Mouse (Mus musculus) C2C12 (cell line): ENCODE measurements around the gene Aifm3.

ENCODE experiments used
- CTCF ChIP-seq: IDR thresholded peaks from one replicate; pipeline ENCODE4 v1.5.1; 2011; ENCODE audit not compliant: control insufficient read depth, insufficient read depth, insufficient read length
- FOSL1 ChIP-seq: IDR thresholded peaks from one replicate; pipeline ENCODE4 v1.8.0; 2011; ENCODE audit warnings: mild to moderate bottlenecking, low read length; ENCODE audit not compliant: poor library complexity, insufficient read depth, severe bottlenecking
- MAX ChIP-seq: IDR thresholded peaks from one replicate; pipeline ENCODE4 v1.6.1; 2011; ENCODE audit warnings: mild to moderate bottlenecking, control low read depth
- MYOD1 ChIP-seq: IDR thresholded peaks from one replicate; pipeline ENCODE4 v1.6.1; 2011; ENCODE audit warnings: low read depth; ENCODE audit not compliant: control insufficient read depth, insufficient read length
- MYOG ChIP-seq: IDR thresholded peaks from one replicate; pipeline ENCODE4 v1.6.1; 2011; ENCODE audit not compliant: control insufficient read depth, insufficient read length; ENCODE audit errors: extremely low read depth

DNA sequence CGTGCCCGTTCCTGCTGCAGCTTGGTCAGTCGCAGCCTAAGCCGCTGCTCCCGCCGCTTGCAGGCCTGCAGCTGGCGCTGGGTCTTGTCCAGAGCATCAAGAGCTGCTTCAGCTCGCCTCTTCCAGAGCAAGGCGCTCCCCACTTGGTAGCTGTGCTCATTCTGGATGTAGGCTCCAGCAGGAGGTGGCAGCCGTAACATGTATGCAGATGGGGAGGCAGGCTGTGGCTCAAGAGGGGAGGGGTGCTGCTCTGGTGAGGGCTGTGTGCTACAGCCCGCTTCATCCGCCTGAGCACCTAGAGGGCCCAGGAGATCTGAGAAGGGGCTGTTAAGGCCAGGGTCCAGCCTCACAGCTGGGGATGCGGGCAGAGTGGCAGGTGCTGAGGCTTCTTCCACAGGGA lies 38.9 kb downstream of the Aifm3 start:
- TF ChIP-seq CTCF (no peak), MYOG (no peak), MYOD1 (no peak), MAX (no peak), FOSL1 (no peak)
